Mouse (Mus musculus): ENCODE data around the gene Ndufb4.
"Not testable (repeated sequence)": the region's sequence is repeated elsewhere in the genome, so short reads cannot be mapped to it uniquely, and the experiment has no call there.

Ndufb4 gene

GRCm38 (mm10) chr16:37680216-37680615 lies 26.0 kb upstream of the Ndufb4 start:
- DNase-seq (ENCODE audit: low read depth, low spot score): no peak

- DNase-seq (ENCODE audit: low read depth, low spot score): no peak
Measured at GRCm38 (mm10) chr16:37677586-37677985, 23.3 kb upstream of the Ndufb4 start.

- DNase-seq (ENCODE audit: low read depth, low spot score): no peak
Measured at GRCm38 (mm10) chr16:37676677-37677072, 22.4 kb upstream of the Ndufb4 start.

- DNase-seq (ENCODE audit: low read depth, low spot score): no peak
Measured at GRCm38 (mm10) chr16:37676024-37676676, 21.9 kb upstream of the Ndufb4 start.

GRCm38 (mm10) chr16:37675326-37675725 lies 21.1 kb upstream of the Ndufb4 start:
- no peak for DNase-seq (ENCODE audit: low read depth, low spot score)

GRCm38 (mm10) chr16:37670666-37671283 lies 16.5 kb upstream of the Ndufb4 start:
- no peak for DNase-seq (ENCODE audit: low read depth, low spot score)

GRCm38 (mm10) chr16:37665394-37665935 lies 11.2 kb upstream of the Ndufb4 start:
- no peak for DNase-seq (ENCODE audit: low read depth, low spot score)

GRCm38 (mm10) chr16:37663643-37664459 lies 9.6 kb upstream of the Ndufb4 start:
- no peak for DNase-seq (ENCODE audit: low read depth, low spot score)

- no peak for DNase-seq (ENCODE audit: low read depth, low spot score)
Measured at GRCm38 (mm10) chr16:37656796-37657195, 2.5 kb upstream of the Ndufb4 start.

GRCm38 (mm10) chr16:37655756-37656347 lies 1.6 kb upstream of the Ndufb4 start:
- DNase-seq (ENCODE audit: low read depth, low spot score): no peak

- DNase-seq (ENCODE audit: low read depth, low spot score): no peak
Measured at GRCm38 (mm10) chr16:37654831-37655455, 690 bp upstream of the Ndufb4 start.

GRCm38 (mm10) chr16:37653058-37653457 lies 1.2 kb downstream of the Ndufb4 start:
- DNase-seq (ENCODE audit: low read depth, low spot score): no peak

- DNase-seq (ENCODE audit: low read depth, low spot score): no peak
Measured at GRCm38 (mm10) chr16:37652654-37653053, 1.6 kb downstream of the Ndufb4 start.

- DNase-seq (ENCODE audit: low read depth, low spot score): no peak
Measured at GRCm38 (mm10) chr16:37651467-37651866, 2.8 kb downstream of the Ndufb4 start.

- DNase-seq (ENCODE audit: low read depth, low spot score): no peak
Measured at GRCm38 (mm10) chr16:37649068-37649467, 5.2 kb downstream of the Ndufb4 start.

- DNase-seq (ENCODE audit: low read depth, low spot score): no peak
Measured at GRCm38 (mm10) chr16:37647936-37648335, 6.3 kb downstream of the Ndufb4 start.

GRCm38 (mm10) chr16:37647067-37647466 lies 7.2 kb downstream of the Ndufb4 start:
- DNase-seq (ENCODE audit: low read depth, low spot score): no peak

- DNase-seq (ENCODE audit: low read depth, low spot score): no peak
Measured at GRCm38 (mm10) chr16:37645799-37646198, 8.5 kb downstream of the Ndufb4 start.

GRCm38 (mm10) chr16:37645211-37645610 lies 9.0 kb downstream of the Ndufb4 start:
- no peak for DNase-seq (ENCODE audit: low read depth, low spot score)

- no peak for DNase-seq (ENCODE audit: low read depth, low spot score)
Measured at GRCm38 (mm10) chr16:37644486-37644885, 9.8 kb downstream of the Ndufb4 start.

- DNase-seq (ENCODE audit: low read depth, low spot score): not testable (repeated sequence)
Measured at GRCm38 (mm10) chr16:37640522-37640921, 13.7 kb downstream of the Ndufb4 start.
